Mouse (Mus musculus): ENCODE data around the gene Opcml. TPM values are rescaled to one million over a fixed set of nuclear protein-coding genes. Genes with fewer than 3 reads are reported as not detected.

Opcml gene
- polyA plus RNA-seq, 1 experiment from 2014 or later = 10.1 TPM

- Histone ChIP-seq H3K4me3 (ENCODE audit: low read length) (no peak overlapping the region), H3K4me1 (replicated peaks; ENCODE audit: control insufficient read depth, insufficient read depth, low read length) (no peaks in the 10 kb centered on the region), H3K9ac (ENCODE audit: low read length) (no peak overlapping the region), H3K36me3 (ENCODE audit: control insufficient read depth, insufficient read depth, low read length) (no peaks in the 10 kb centered on the region), H3K27me3 (ENCODE audit: control insufficient read depth, insufficient read depth, low read depth, low read length) (no peaks in the 10 kb centered on the region), H3K4me2 (ENCODE audit: low read depth, low read length) (no peak overlapping the region), H3K27ac (ENCODE audit: low read length) (no peak overlapping the region), H3K9me3 (ENCODE audit: control insufficient read depth, low read length) (no peaks in the 10 kb centered on the region)
- WGBS = 70% methylated on average over 4 of the region's 4 CpGs
- no peak for ATAC-seq (ENCODE audit: low read depth)
Observed at GRCm38 (mm10) chr9:28213893-28214292, 423.3 kb downstream of the Opcml start.

- Histone ChIP-seq H3K9me3 (ENCODE audit: control insufficient read depth, low read length) (no peaks in the 10 kb centered on the region), H3K4me3 (ENCODE audit: low read length) (no peak overlapping the region), H3K9ac (ENCODE audit: low read length) (no peak overlapping the region), H3K4me1 (replicated peaks; ENCODE audit: control insufficient read depth, insufficient read depth, low read length) (no peaks in the 10 kb centered on the region), H3K36me3 (ENCODE audit: control insufficient read depth, insufficient read depth, low read length) (no peaks in the 10 kb centered on the region), H3K4me2 (ENCODE audit: low read depth, low read length) (no peak overlapping the region), H3K27ac (ENCODE audit: low read length) (no peak overlapping the region), H3K27me3 (ENCODE audit: control insufficient read depth, insufficient read depth, low read depth, low read length) (no peaks in the 10 kb centered on the region)
- WGBS = 68% methylated on average over 2 of the region's 2 CpGs
- no peak for ATAC-seq (ENCODE audit: low read depth)
Observed at GRCm38 (mm10) chr9:28218026-28218646, 427.6 kb downstream of the Opcml start.

GRCm38 (mm10) chr9:28222726-28223125 lies 432.2 kb downstream of the Opcml start:
- H3K4me1 ChIP-seq (replicated peaks; ENCODE audit: control insufficient read depth, insufficient read depth, low read length) = no peaks in the 10 kb centered on the region
- 64% methylated on average over 2 of the region's 2 CpGs for WGBS
- no peak overlapping the region for H3K27ac ChIP-seq (ENCODE audit: low read length)
- no peak for ATAC-seq (ENCODE audit: low read depth)
- H3K4me2 ChIP-seq (ENCODE audit: low read depth, low read length) = no peak overlapping the region
- no peaks in the 10 kb centered on the region for H3K36me3 ChIP-seq (ENCODE audit: control insufficient read depth, insufficient read depth, low read length)
- H3K4me3 ChIP-seq (ENCODE audit: low read length) = no peak overlapping the region
- no peak overlapping the region for H3K9ac ChIP-seq (ENCODE audit: low read length)
- H3K9me3 ChIP-seq (ENCODE audit: control insufficient read depth, low read length) = no peaks in the 10 kb centered on the region
- no peaks in the 10 kb centered on the region for H3K27me3 ChIP-seq (ENCODE audit: control insufficient read depth, insufficient read depth, low read depth, low read length)

GRCm38 (mm10) chr9:28225824-28226569 lies 435.4 kb downstream of the Opcml start:
- no peak overlapping the region for H3K4me2 ChIP-seq (ENCODE audit: low read depth, low read length)
- H3K4me1 ChIP-seq (replicated peaks; ENCODE audit: control insufficient read depth, insufficient read depth, low read length) = no peaks in the 10 kb centered on the region
- H3K36me3 ChIP-seq (ENCODE audit: control insufficient read depth, insufficient read depth, low read length) = no peaks in the 10 kb centered on the region
- no peak overlapping the region for H3K27ac ChIP-seq (ENCODE audit: low read length)
- H3K9ac ChIP-seq (ENCODE audit: low read length) = no peak overlapping the region
- H3K4me3 ChIP-seq (ENCODE audit: low read length) = no peak overlapping the region
- no peaks in the 10 kb centered on the region for H3K27me3 ChIP-seq (ENCODE audit: control insufficient read depth, insufficient read depth, low read depth, low read length)
- no peak for ATAC-seq (ENCODE audit: low read depth)
- H3K9me3 ChIP-seq (ENCODE audit: control insufficient read depth, low read length) = no peaks in the 10 kb centered on the region
- whole genome bisulfite sequencing = 67% methylated on average over 8 of the region's 8 CpGs

- Histone ChIP-seq H3K4me2 (ENCODE audit: low read depth, low read length) (no peak overlapping the region), H3K27me3 (ENCODE audit: control insufficient read depth, insufficient read depth, low read depth, low read length) (no peaks in the 10 kb centered on the region), H3K27ac (ENCODE audit: low read length) (no peak overlapping the region), H3K9me3 (ENCODE audit: control insufficient read depth, low read length) (no peaks in the 10 kb centered on the region), H3K4me1 (replicated peaks; ENCODE audit: control insufficient read depth, insufficient read depth, low read length) (no peaks in the 10 kb centered on the region), H3K36me3 (ENCODE audit: control insufficient read depth, insufficient read depth, low read length) (no peaks in the 10 kb centered on the region), H3K9ac (ENCODE audit: low read length) (no peak overlapping the region), H3K4me3 (ENCODE audit: low read length) (no peak overlapping the region)
- 80% methylated on average over 5 of the region's 5 CpGs for WGBS
- ATAC-seq (ENCODE audit: low read depth) = no peak
Observed at GRCm38 (mm10) chr9:28226570-28226951, 436.0 kb downstream of the Opcml start.

GRCm38 (mm10) chr9:28238450-28238849 lies 447.9 kb downstream of the Opcml start:
- no peak for ATAC-seq (ENCODE audit: low read depth)
- H3K4me3 ChIP-seq (ENCODE audit: low read length) = no peak overlapping the region
- 82% methylated on average over 9 of the region's 9 CpGs for WGBS
- H3K36me3 ChIP-seq (ENCODE audit: control insufficient read depth, insufficient read depth, low read length) = no peaks in the 10 kb centered on the region
- no peaks in the 10 kb centered on the region for H3K9me3 ChIP-seq (ENCODE audit: control insufficient read depth, low read length)
- H3K4me2 ChIP-seq (ENCODE audit: low read depth, low read length) = no peak overlapping the region
- no peaks in the 10 kb centered on the region for H3K4me1 ChIP-seq (replicated peaks; ENCODE audit: control insufficient read depth, insufficient read depth, low read length)
- no peaks in the 10 kb centered on the region for H3K27me3 ChIP-seq (ENCODE audit: control insufficient read depth, insufficient read depth, low read depth, low read length)
- H3K9ac ChIP-seq (ENCODE audit: low read length) = no peak overlapping the region
- H3K27ac ChIP-seq (ENCODE audit: low read length) = no peak overlapping the region

GRCm38 (mm10) chr9:28247742-28248503 lies 457.3 kb downstream of the Opcml start:
- ATAC-seq (ENCODE audit: low read depth) = no peak
- Histone ChIP-seq H3K27me3 (ENCODE audit: control insufficient read depth, insufficient read depth, low read depth, low read length) (no peaks in the 10 kb centered on the region), H3K4me2 (ENCODE audit: low read depth, low read length) (no peak overlapping the region), H3K9ac (ENCODE audit: low read length) (no peak overlapping the region), H3K27ac (ENCODE audit: low read length) (no peak overlapping the region), H3K9me3 (ENCODE audit: control insufficient read depth, low read length) (no peaks in the 10 kb centered on the region), H3K4me3 (ENCODE audit: low read length) (no peak overlapping the region), H3K36me3 (ENCODE audit: control insufficient read depth, insufficient read depth, low read length) (no peaks in the 10 kb centered on the region), H3K4me1 (replicated peaks; ENCODE audit: control insufficient read depth, insufficient read depth, low read length) (no peaks in the 10 kb centered on the region)
- 55% methylated on average over 7 of the region's 7 CpGs for WGBS

- H3K4me2 ChIP-seq (ENCODE audit: low read depth, low read length) = no peak overlapping the region
- 78% methylated on average over 9 of the region's 9 CpGs for WGBS
- no peaks in the 10 kb centered on the region for H3K9me3 ChIP-seq (ENCODE audit: control insufficient read depth, low read length)
- H3K27ac ChIP-seq (ENCODE audit: low read length) = no peak overlapping the region
- H3K4me1 ChIP-seq (replicated peaks; ENCODE audit: control insufficient read depth, insufficient read depth, low read length) = no peaks in the 10 kb centered on the region
- no peaks in the 10 kb centered on the region for H3K27me3 ChIP-seq (ENCODE audit: control insufficient read depth, insufficient read depth, low read depth, low read length)
- H3K4me3 ChIP-seq (ENCODE audit: low read length) = no peak overlapping the region
- H3K36me3 ChIP-seq (ENCODE audit: control insufficient read depth, insufficient read depth, low read length) = no peaks in the 10 kb centered on the region
- ATAC-seq (ENCODE audit: low read depth) = no peak
- no peak overlapping the region for H3K9ac ChIP-seq (ENCODE audit: low read length)
Observed at GRCm38 (mm10) chr9:28251341-28251740, 460.8 kb downstream of the Opcml start.

GRCm38 (mm10) chr9:28255128-28255904 lies 464.7 kb downstream of the Opcml start:
- H3K4me1 ChIP-seq (replicated peaks; ENCODE audit: control insufficient read depth, insufficient read depth, low read length) = no peaks in the 10 kb centered on the region
- no peaks in the 10 kb centered on the region for H3K27me3 ChIP-seq (ENCODE audit: control insufficient read depth, insufficient read depth, low read depth, low read length)
- no peak for ATAC-seq (ENCODE audit: low read depth)
- H3K4me2 ChIP-seq (ENCODE audit: low read depth, low read length) = no peak overlapping the region
- H3K9me3 ChIP-seq (ENCODE audit: control insufficient read depth, low read length) = no peaks in the 10 kb centered on the region
- no peak overlapping the region for H3K27ac ChIP-seq (ENCODE audit: low read length)
- 73% methylated on average over 8 of the region's 8 CpGs for WGBS
- H3K4me3 ChIP-seq (ENCODE audit: low read length) = no peak overlapping the region
- H3K9ac ChIP-seq (ENCODE audit: low read length) = no peak overlapping the region
- no peaks in the 10 kb centered on the region for H3K36me3 ChIP-seq (ENCODE audit: control insufficient read depth, insufficient read depth, low read length)

All from lung, embryonic 16.5 days (tissue).